Mouse (Mus musculus) liver, embryonic 12.5 days (tissue): ENCODE data around the gene Slc9b1. TPM values are rescaled to one million over a fixed set of nuclear protein-coding genes. Genes with fewer than 3 reads are reported as not detected.

Experiments used
- ATAC-seq: fragments of 200-750 bp; cut with Nextera tagmentation; 2 replicates; pipeline ENCODE4 v1.8.0; 2017; ENCODE audit warnings: moderate number of reproducible peaks, mild to moderate bottlenecking, moderate library complexity
- H3K27ac ChIP-seq: fragments of 300-500 bp; sonication (generic); 2 replicates; pipeline ENCODE4 v1.5.1; 2016; ENCODE audit warnings: mild to moderate bottlenecking
- H3K27me3 ChIP-seq: fragments of 300-500 bp; sonication (generic); replicated peaks from 2 replicates; pipeline ENCODE4 v1.6.1; 2016; ENCODE audit warnings: mild to moderate bottlenecking, moderate library complexity
- H3K36me3 ChIP-seq: fragments of 300-500 bp; sonication (generic); 2 replicates; pipeline ENCODE4 v1.6.1; 2016; ENCODE audit warnings: mild to moderate bottlenecking, moderate library complexity
- H3K4me1 ChIP-seq: fragments of 300-500 bp; sonication (generic); 2 replicates; pipeline ENCODE4 v1.6.1; 2016
- H3K4me2 ChIP-seq: fragments of 300-500 bp; sonication (generic); 2 replicates; pipeline ENCODE4 v1.6.1; 2016; ENCODE audit warnings: mild to moderate bottlenecking, moderate library complexity
- H3K4me3 ChIP-seq: fragments of 300-500 bp; sonication (generic); 2 replicates; pipeline ENCODE4 v1.5.1; 2016; ENCODE audit warnings: mild to moderate bottlenecking, moderate library complexity
- H3K9ac ChIP-seq: fragments of 300-500 bp; sonication (generic); 2 replicates; pipeline ENCODE4 v1.6.1; 2016; ENCODE audit warnings: mild to moderate bottlenecking, moderate library complexity
- H3K9me3 ChIP-seq: fragments of 300-500 bp; sonication (generic); replicated peaks from 2 replicates; pipeline ENCODE4 v1.6.1; 2016; ENCODE audit warnings: mild to moderate bottlenecking, moderate library complexity
- WGBS: fragments of 180-500 bp; shearing (Covaris S2); methylation state at CpG from one replicate; pipeline ENCODE4 v1.1.7; 2016; ENCODE audit not compliant: insufficient replicate concordance; 5-methylcytosine and 5-hydroxymethylcytosine counted together
- polyA plus RNA-seq: library from polyadenylated mRNA; unstranded; fragments of >200 nt; fragmentation: Nextera tagmentation; extraction: Ambion mirVana; gene quantifications from 2 replicates; pipeline ENCODE4 v1.2.1, GENCODE M21; 2016

The Slc9b1 gene
- polyA plus RNA-seq = 0.07 and 0.25 TPM in 2 replicates

GRCm38 (mm10) chr3:135347739-135348264 lies at the start of gene Slc9b1:
Gene Slc9b1, plus strand, starts transcription at chr3:135348029.
- H3K4me3 ChIP-seq = no peak within 1 kb of the TSS
- 57% methylated on average over 14 of the region's 14 CpGs for WGBS
- no peaks in the 10 kb centered on the region for H3K4me1 ChIP-seq
- no peak within 1 kb of the TSS for H3K27ac ChIP-seq
- no peaks in the 10 kb centered on the region for H3K9me3 ChIP-seq
- H3K36me3 ChIP-seq = no peaks in the 10 kb centered on the region
- ATAC-seq = no peak
- no peak within 1 kb of the TSS for H3K9ac ChIP-seq
- H3K27me3 ChIP-seq = no peaks in the 10 kb centered on the region
- H3K4me2 ChIP-seq = no peak within 1 kb of the TSS

- Histone ChIP-seq H3K27me3 (no peaks in the 10 kb centered on the region), H3K9me3 (no peaks in the 10 kb centered on the region), H3K4me3 (no peak overlapping the region), H3K4me1 (no peaks in the 10 kb centered on the region), H3K4me2 (no peak overlapping the region), H3K36me3 (no peaks in the 10 kb centered on the region), H3K9ac (no peak overlapping the region), H3K27ac (no peak overlapping the region)
- ATAC-seq = no peak
- WGBS = 48% methylated on average over 3 of the region's 3 CpGs
Observed at GRCm38 (mm10) chr3:135298560-135298959, 49.3 kb upstream of the Slc9b1 start.

- no peak overlapping the region for H3K9ac ChIP-seq
- H3K36me3 ChIP-seq = no peaks in the 10 kb centered on the region
- 50% methylated on average over 6 of the region's 6 CpGs for WGBS
Observed at GRCm38 (mm10) chr3:135300081-135300480, 47.7 kb upstream of the Slc9b1 start.

GRCm38 (mm10) chr3:135304060-135304459 lies 43.8 kb upstream of the Slc9b1 start:
- Histone ChIP-seq H3K4me1 (peaks cover 14% of the 10 kb centered on the region), H3K27me3 (peaks cover 13% of the 10 kb centered on the region; the same call in 1 of the 2 replicates), H3K4me3 (no peak overlapping the region), H3K9me3 (no peaks in the 10 kb centered on the region), H3K4me2 (no peak overlapping the region), H3K36me3 (no peaks in the 10 kb centered on the region), H3K27ac (no peak overlapping the region), H3K9ac (no peak overlapping the region)
- no peak for ATAC-seq
- 48% methylated on average over 6 of the region's 6 CpGs for WGBS

More at GRCm38 (mm10) chr3:135300081-135300480, 47.7 kb upstream of the Slc9b1 start:
- Histone ChIP-seq H3K9me3 (no peaks in the 10 kb centered on the region), H3K4me2 (no peak overlapping the region), H3K4me1 (no peaks in the 10 kb centered on the region), H3K4me3 (no peak overlapping the region), H3K27ac (no peak overlapping the region), H3K27me3 (no peaks in the 10 kb centered on the region)
- ATAC-seq = no peak

GRCm38 (mm10) chr3:135304566-135304965 lies 43.3 kb upstream of the Slc9b1 start:
- Histone ChIP-seq H3K27ac (no peak overlapping the region), H3K36me3 (no peaks in the 10 kb centered on the region), H3K4me3 (no peak overlapping the region), H3K9ac (no peak overlapping the region), H3K9me3 (no peaks in the 10 kb centered on the region), H3K4me2 (no peak overlapping the region), H3K27me3 (peaks cover 13% of the 10 kb centered on the region; the same call in 1 of the 2 replicates), H3K4me1 (peaks cover 14% of the 10 kb centered on the region)
- ATAC-seq = no peak
- 46% methylated on average over 9 of the region's 9 CpGs for WGBS

GRCm38 (mm10) chr3:135307411-135308259 lies 40.2 kb upstream of the Slc9b1 start, which contains the start of gene Slc9b2:
Gene Slc9b2, plus strand, starts transcription at chr3:135307700.
- ATAC-seq = peak; percentile 90
- peaks cover 13% of the 10 kb centered on the region; the same call in 1 of the 2 replicates for H3K27me3 ChIP-seq
- H3K4me1 ChIP-seq = peaks cover 14% of the 10 kb centered on the region
- no peak within 1 kb of the TSS for H3K9ac ChIP-seq
- H3K36me3 ChIP-seq = no peaks in the 10 kb centered on the region
- peak within 1 kb of the TSS; percentile 36 for H3K4me3 ChIP-seq
- H3K27ac ChIP-seq = no peak within 1 kb of the TSS
- H3K4me2 ChIP-seq = peak within 1 kb of the TSS; percentile 65
- no peaks in the 10 kb centered on the region for H3K9me3 ChIP-seq
- 9% methylated on average over 28 of the region's 28 CpGs for WGBS

- H3K4me1 ChIP-seq = peaks cover 2% of the 10 kb centered on the region
- H3K27me3 ChIP-seq = peaks cover 5% of the 10 kb centered on the region; the same call in 1 of the 2 replicates
- WGBS = 32% methylated on average over 2 of the region's 2 CpGs
- H3K4me3 ChIP-seq = no peak overlapping the region
- H3K4me2 ChIP-seq = no peak overlapping the region
- ATAC-seq = no peak
- 0 out of 2 replicates have a peak, but pooled peaks cover 3% of the 10 kb centered on the region for H3K9me3 ChIP-seq
- no peak overlapping the region for H3K9ac ChIP-seq
- H3K36me3 ChIP-seq = no peaks in the 10 kb centered on the region
- no peak overlapping the region for H3K27ac ChIP-seq
Observed at GRCm38 (mm10) chr3:135312916-135313491, 34.8 kb upstream of the Slc9b1 start.

DNA sequence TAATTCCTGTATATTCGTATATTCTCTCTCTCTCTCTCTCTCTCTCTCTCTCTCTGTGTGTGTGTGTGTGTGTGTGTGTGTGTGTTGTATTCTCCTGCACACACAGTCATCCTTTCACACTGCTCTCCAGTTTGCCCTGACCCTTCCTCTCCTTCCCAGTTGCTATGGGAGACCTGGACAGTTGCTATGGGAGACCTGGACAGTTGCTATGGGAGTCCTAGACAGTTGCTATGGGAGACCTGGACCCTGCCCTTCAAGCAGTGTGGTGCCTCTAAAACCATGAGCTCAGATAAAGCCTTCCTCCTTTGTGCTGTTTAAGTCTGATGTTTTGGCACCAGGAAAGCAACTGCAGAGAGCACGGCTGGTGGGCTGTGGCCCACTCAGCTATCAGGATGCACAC lies 34.1 kb upstream of the Slc9b1 start:
- Histone ChIP-seq H3K9me3 (0 out of 2 replicates have a peak, but pooled peaks cover 3% of the 10 kb centered on the region), H3K36me3 (no peaks in the 10 kb centered on the region), H3K4me3 (no peak overlapping the region), H3K4me2 (no peak overlapping the region), H3K27ac (no peak overlapping the region), H3K9ac (no peak overlapping the region), H3K27me3 (no peaks in the 10 kb centered on the region), H3K4me1 (no peaks in the 10 kb centered on the region)
- no peak for ATAC-seq
- WGBS = 55% methylated on average over 2 of the region's 2 CpGs

DNA sequence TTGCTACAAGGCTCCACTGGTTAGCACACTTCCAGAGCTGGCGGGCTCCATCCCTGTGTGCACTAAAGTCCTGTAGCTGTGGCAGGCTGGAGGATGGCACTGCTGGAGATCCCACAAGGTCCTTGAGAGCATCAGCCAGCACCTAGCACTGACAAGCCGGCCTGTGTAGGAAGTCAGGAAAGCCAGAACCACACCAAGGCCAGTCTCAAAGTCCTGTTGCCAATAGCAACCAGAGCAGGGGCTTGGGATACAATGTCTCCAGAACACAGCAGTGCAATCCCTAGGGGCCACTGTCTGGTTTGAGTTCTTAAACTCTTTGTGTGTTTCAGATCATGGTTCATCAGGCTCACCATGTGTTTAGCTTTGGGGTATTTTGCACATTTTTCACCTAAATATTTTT lies 33.0 kb upstream of the Slc9b1 start:
- Histone ChIP-seq H3K27ac (no peak overlapping the region), H3K4me2 (no peak overlapping the region), H3K36me3 (no peaks in the 10 kb centered on the region), H3K4me1 (no peaks in the 10 kb centered on the region), H3K9me3 (0 out of 2 replicates have a peak, but pooled peaks cover 3% of the 10 kb centered on the region), H3K27me3 (no peaks in the 10 kb centered on the region), H3K9ac (no peak overlapping the region), H3K4me3 (no peak overlapping the region)
- ATAC-seq = no peak
- 51% methylated on average over 2 of the region's 2 CpGs for WGBS

DNA sequence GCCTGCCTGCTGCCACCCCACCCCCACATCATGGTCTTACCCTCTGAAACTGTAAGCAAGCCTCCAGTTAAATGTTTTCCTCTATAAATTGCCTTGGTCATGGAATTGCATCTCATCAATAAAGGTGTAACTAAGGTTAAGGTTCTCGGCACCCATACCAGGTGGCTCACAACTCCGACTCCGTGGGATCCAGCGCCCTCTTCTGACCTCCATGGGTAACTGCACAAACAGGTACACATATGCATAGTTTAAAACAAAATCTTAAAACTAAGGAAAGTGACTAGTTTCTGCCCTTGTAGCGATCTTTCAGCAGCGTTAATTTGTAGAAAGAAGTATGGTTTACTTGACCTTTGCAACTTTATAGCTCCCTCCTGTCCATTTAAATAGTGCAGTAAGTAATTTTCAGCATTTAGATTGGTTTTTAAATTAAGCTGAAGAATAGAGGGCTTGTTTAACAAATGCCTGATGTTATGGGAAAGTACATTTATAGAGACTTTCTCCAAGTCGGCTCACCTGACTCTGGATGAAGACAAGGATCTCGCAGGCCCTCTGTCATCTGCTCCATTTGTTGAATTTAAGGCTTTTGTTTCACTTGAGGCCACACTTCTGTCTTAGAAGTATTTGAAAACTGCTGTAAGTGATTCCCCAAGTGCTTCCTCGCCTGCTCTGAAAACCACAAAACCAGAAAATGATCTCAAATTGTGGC lies 32.0 kb upstream of the Slc9b1 start:
- Histone ChIP-seq H3K9me3 (0 out of 2 replicates have a peak, but pooled peaks cover 3% of the 10 kb centered on the region), H3K36me3 (no peaks in the 10 kb centered on the region)
- WGBS = 70% methylated on average over 9 of the region's 9 CpGs

DNA sequence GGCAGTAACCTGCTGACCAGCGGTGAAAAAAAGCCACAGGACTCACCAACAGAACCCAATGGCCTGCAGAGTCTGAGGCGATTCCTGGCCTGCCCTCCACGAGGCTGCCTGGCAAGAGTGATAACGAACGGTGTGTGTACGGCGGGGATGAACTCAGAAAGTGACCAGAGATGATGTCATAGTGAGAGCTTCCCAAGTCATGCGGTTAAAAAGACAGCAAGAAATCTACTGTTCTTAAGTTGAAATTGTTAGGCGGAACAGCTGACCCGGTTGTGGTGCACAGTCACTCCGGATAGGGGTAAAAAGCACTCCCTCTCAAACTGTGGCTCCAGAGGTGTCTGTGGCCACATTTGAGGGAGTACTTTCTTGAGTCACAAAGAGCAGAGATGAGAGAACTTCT lies 29.5 kb upstream of the Slc9b1 start:
- Histone ChIP-seq H3K9me3 (0 out of 2 replicates have a peak, but pooled peaks cover 3% of the 10 kb centered on the region), H3K4me3 (no peak overlapping the region), H3K4me2 (no peak overlapping the region), H3K27ac (no peak overlapping the region), H3K9ac (no peak overlapping the region), H3K36me3 (no peaks in the 10 kb centered on the region), H3K4me1 (no peaks in the 10 kb centered on the region), H3K27me3 (no peaks in the 10 kb centered on the region)
- no peak for ATAC-seq
- 58% methylated on average over 11 of the region's 11 CpGs for WGBS

More for the DNA sequence above, 32.0 kb upstream of the Slc9b1 start:
- Histone ChIP-seq H3K4me3 (no peak overlapping the region), H3K27ac (no peak overlapping the region), H3K9ac (no peak overlapping the region), H3K27me3 (no peaks in the 10 kb centered on the region), H3K4me1 (no peaks in the 10 kb centered on the region), H3K4me2 (no peak overlapping the region)
- no peak for ATAC-seq
